Mouse (Mus musculus) cerebellum, adult 2 months (tissue): Measurements from ENCODE around the gene Tnfsf13b. TPM values are rescaled to one million over a fixed set of nuclear protein-coding genes. Genes with fewer than 3 reads are reported as not detected.

Experiments
- DNase-seq, 2 experiments: peaks; one replicate each; pipeline ENCODE4 v3.0.0; 2021
- H3K27ac ChIP-seq: fragments of 200-500 bp; 2 replicates; pipeline ENCODE4 v1.5.1; 2012; ENCODE audit warnings: low read length, control low read depth, inconsistent platforms; ENCODE audit not compliant: insufficient read depth
- H3K27me3 ChIP-seq: fragments of 200-500 bp; 2 replicates; pipeline ENCODE4 v1.6.1; 2012; ENCODE audit warnings: inconsistent platforms, mild to moderate bottlenecking, low read length, moderate library complexity; ENCODE audit not compliant: control insufficient read depth, insufficient read depth
- H3K4me1 ChIP-seq: fragments of 200-500 bp; 2 replicates; pipeline ENCODE4 v1.6.1; 2011; ENCODE audit warnings: low read length; ENCODE audit not compliant: control insufficient read depth, insufficient read depth
- H3K4me3 ChIP-seq: fragments of 200-500 bp; replicated peaks from 2 replicates; pipeline ENCODE3; 2011; ENCODE audit warnings: mild to moderate bottlenecking, low read depth, low read length, control low read depth; ENCODE audit not compliant: insufficient read depth
- CTCF ChIP-seq: fragments of 200-500 bp; IDR thresholded peaks from 2 replicates; pipeline ENCODE4 v1.5.1; 2011; ENCODE audit warnings: low read depth, mild to moderate bottlenecking, control low read depth, low read length, moderate library complexity, borderline replicate concordance; ENCODE audit not compliant: insufficient read depth
- POLR2A ChIP-seq: fragments of 200-500 bp; IDR thresholded peaks from 2 replicates; pipeline ENCODE4 v1.6.1; 2011; ENCODE audit warnings: low read length, control low read depth, borderline replicate concordance; ENCODE audit not compliant: insufficient read depth
- WGBS: fragments of 180-500 bp; shearing (Covaris S2); methylation state at CpG from one replicate; pipeline ENCODE4 v1.1.7; 2018; 5-methylcytosine and 5-hydroxymethylcytosine counted together
- polyA plus RNA-seq: library from polyadenylated mRNA; depleted of rRNA; stranded (reverse); fragments of >200 nt; gene quantifications from 2 replicates; pipeline ENCODE4 v1.2.3, GENCODE M21; 2012

The Tnfsf13b gene
- polyA plus RNA-seq, 1 experiment = 4.4 TPM

GRCm38 (mm10) chr8:10017231-10017630 lies 11.0 kb downstream of the Tnfsf13b start:
- no peaks in the 10 kb centered on the region for H3K27me3 ChIP-seq
- H3K27ac ChIP-seq = no peak overlapping the region
- WGBS = 13% methylated on average over 3 of the region's 3 CpGs
- TF ChIP-seq POLR2A = no peak
- no peak for TF ChIP-seq CTCF
- DNase-seq = peak in 1 of 2 experiments; percentile 17
- no peaks in the 10 kb centered on the region for H3K4me1 ChIP-seq
- no peak overlapping the region for H3K4me3 ChIP-seq

- H3K27me3 ChIP-seq = no peaks in the 10 kb centered on the region; the same call in 1 of the 2 replicates
- no peaks in the 10 kb centered on the region for H3K4me1 ChIP-seq
- TF ChIP-seq POLR2A = no peak
- no peak for TF ChIP-seq CTCF
- 69% methylated on average over 8 of the region's 8 CpGs for WGBS
- H3K27ac ChIP-seq = no peak overlapping the region
- no peak overlapping the region for H3K4me3 ChIP-seq
- no peak for DNase-seq
These were observed 24.2 kb downstream of the Tnfsf13b start for GRCm38 (mm10) chr8:10030320-10031060.

- no peaks in the 10 kb centered on the region for H3K4me1 ChIP-seq
- H3K27ac ChIP-seq = no peak overlapping the region
- DNase-seq = no peak
- H3K27me3 ChIP-seq = no peaks in the 10 kb centered on the region; the same call in 1 of the 2 replicates
- 89% methylated on average over 9 of the region's 9 CpGs for WGBS
- no peak for TF ChIP-seq POLR2A
- no peak for TF ChIP-seq CTCF
- H3K4me3 ChIP-seq = no peak overlapping the region
These were observed 24.9 kb downstream of the Tnfsf13b start for GRCm38 (mm10) chr8:10031177-10031576.

GRCm38 (mm10) chr8:10040866-10041265 lies 34.6 kb downstream of the Tnfsf13b start:
- no peak for DNase-seq
- WGBS = 78% methylated on average over 3 of the region's 3 CpGs
- no peak overlapping the region for H3K27ac ChIP-seq
- no peaks in the 10 kb centered on the region for H3K27me3 ChIP-seq
- no peaks in the 10 kb centered on the region for H3K4me1 ChIP-seq
- H3K4me3 ChIP-seq = no peak overlapping the region
- TF ChIP-seq CTCF = no peak

- H3K4me1 ChIP-seq = no peaks in the 10 kb centered on the region
- DNase-seq = peak; percentile 27 to 32
- no peak overlapping the region for H3K4me3 ChIP-seq
- H3K27me3 ChIP-seq = no peaks in the 10 kb centered on the region
- no peak overlapping the region for H3K27ac ChIP-seq
- TF ChIP-seq POLR2A (no peak), CTCF (peak; percentile 59; the same call in 1 of the 2 replicates)
- 38% methylated on average over 13 of the region's 13 CpGs for WGBS
These were observed 37.7 kb downstream of the Tnfsf13b start for GRCm38 (mm10) chr8:10043842-10044510.

- no peak overlapping the region for H3K4me3 ChIP-seq
- H3K27ac ChIP-seq = no peak overlapping the region
- 57% methylated on average over 1 of the region's 1 CpGs for WGBS
- no peaks in the 10 kb centered on the region for H3K4me1 ChIP-seq
- H3K27me3 ChIP-seq = no peaks in the 10 kb centered on the region
- no peak for DNase-seq
- no peak for TF ChIP-seq POLR2A
- no peak for TF ChIP-seq CTCF
These were observed 39.5 kb downstream of the Tnfsf13b start for GRCm38 (mm10) chr8:10045743-10046142.

GRCm38 (mm10) chr8:10049162-10049561 lies 42.9 kb downstream of the Tnfsf13b start:
- Histone ChIP-seq H3K27ac (no peak overlapping the region), H3K4me1 (no peaks in the 10 kb centered on the region), H3K27me3 (no peaks in the 10 kb centered on the region), H3K4me3 (no peak overlapping the region)
- no peak for DNase-seq
- 56% methylated on average over 8 of the region's 8 CpGs for WGBS
- TF ChIP-seq CTCF = no peak
- TF ChIP-seq POLR2A = no peak

- no peak for TF ChIP-seq CTCF
- TF ChIP-seq POLR2A = no peak
- Histone ChIP-seq H3K27ac (no peak overlapping the region), H3K4me3 (no peak overlapping the region), H3K4me1 (no peaks in the 10 kb centered on the region), H3K27me3 (no peaks in the 10 kb centered on the region)
- DNase-seq = no peak
- 77% methylated on average over 3 of the region's 3 CpGs for WGBS
These were observed 45.3 kb downstream of the Tnfsf13b start for GRCm38 (mm10) chr8:10051576-10051975.
